Mouse (Mus musculus) embryonic facial prominence, embryonic 10.5 days (tissue): Measurements from ENCODE around the gene Fto. TPM values are rescaled to one million over a fixed set of nuclear protein-coding genes. Genes with fewer than 3 reads are reported as not detected.

Source experiments
- DNase-seq: peaks from one replicate; pipeline ENCODE4 v3.0.0-alpha.2; 2017; ENCODE audit warnings: low spot score
- H3K27ac ChIP-seq: fragments of 300-500 bp; sonication (generic); replicated peaks from 2 replicates; pipeline ENCODE4 v1.5.1; 2016; ENCODE audit warnings: mild to moderate bottlenecking
- H3K27me3 ChIP-seq: fragments of 300-500 bp; sonication (generic); replicated peaks from 2 replicates; pipeline ENCODE4 v1.6.1; 2016; ENCODE audit warnings: low read depth, mild to moderate bottlenecking; ENCODE audit not compliant: poor library complexity, severe bottlenecking
- H3K36me3 ChIP-seq: fragments of 300-500 bp; sonication (generic); replicated peaks from 2 replicates; pipeline ENCODE4 v1.6.1; 2016; ENCODE audit warnings: mild to moderate bottlenecking, moderate library complexity
- H3K4me1 ChIP-seq: fragments of 300-500 bp; sonication (generic); 2 replicates; pipeline ENCODE4 v1.6.1; 2016
- H3K4me3 ChIP-seq: fragments of 300-500 bp; sonication (generic); 2 replicates; pipeline ENCODE4 v1.5.1; 2016; ENCODE audit warnings: mild to moderate bottlenecking, moderate library complexity
- H3K9me3 ChIP-seq: fragments of 300-500 bp; sonication (generic); 2 replicates; pipeline ENCODE4 v1.6.1; 2016; ENCODE audit warnings: mild to moderate bottlenecking
- WGBS: fragments of 180-500 bp; shearing (Covaris S2); methylation state at CpG from one replicate; pipeline ENCODE4 v1.1.7; 2016; 5-methylcytosine and 5-hydroxymethylcytosine counted together
- polyA plus RNA-seq: library from polyadenylated mRNA; unstranded; fragments of >200 nt; fragmentation: Nextera tagmentation; extraction: Ambion mirVana; gene quantifications from 2 replicates; pipeline ENCODE4 v1.2.1, GENCODE M21; 2016

Fto gene
- polyA plus RNA-seq, 1 experiment from 2014 or later: 98.3 TPM

DNA sequence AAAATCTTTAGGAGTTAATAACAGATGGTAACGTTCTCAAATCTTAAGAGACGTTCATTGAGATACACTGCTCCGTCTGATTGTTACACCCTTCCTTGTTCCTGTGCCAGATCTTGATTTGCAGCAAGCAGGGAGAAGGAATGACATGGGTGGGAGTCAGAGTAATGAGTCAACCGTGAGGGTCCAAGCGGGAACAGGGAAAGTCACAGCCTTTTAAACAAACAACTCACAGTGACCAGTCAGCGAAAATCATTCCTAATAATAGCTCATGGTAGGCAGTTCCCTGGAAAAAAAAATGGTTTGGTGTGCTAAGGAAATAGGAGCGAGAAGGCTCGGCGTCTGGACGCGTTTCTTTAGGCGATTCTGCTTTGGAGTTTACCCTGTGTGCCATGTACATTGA lies 208.9 kb downstream of the Fto start:
- WGBS: 75% methylated on average over 12 of the region's 12 CpGs
- Histone ChIP-seq H3K36me3 (no peaks in the 10 kb centered on the region), H3K27ac (no peak overlapping the region), H3K27me3 (peaks cover 87% of the 10 kb centered on the region), H3K9me3 (no peaks in the 10 kb centered on the region), H3K4me1 (peaks cover 72% of the 10 kb centered on the region), H3K4me3 (no peak overlapping the region)
- no peak for DNase-seq

DNA sequence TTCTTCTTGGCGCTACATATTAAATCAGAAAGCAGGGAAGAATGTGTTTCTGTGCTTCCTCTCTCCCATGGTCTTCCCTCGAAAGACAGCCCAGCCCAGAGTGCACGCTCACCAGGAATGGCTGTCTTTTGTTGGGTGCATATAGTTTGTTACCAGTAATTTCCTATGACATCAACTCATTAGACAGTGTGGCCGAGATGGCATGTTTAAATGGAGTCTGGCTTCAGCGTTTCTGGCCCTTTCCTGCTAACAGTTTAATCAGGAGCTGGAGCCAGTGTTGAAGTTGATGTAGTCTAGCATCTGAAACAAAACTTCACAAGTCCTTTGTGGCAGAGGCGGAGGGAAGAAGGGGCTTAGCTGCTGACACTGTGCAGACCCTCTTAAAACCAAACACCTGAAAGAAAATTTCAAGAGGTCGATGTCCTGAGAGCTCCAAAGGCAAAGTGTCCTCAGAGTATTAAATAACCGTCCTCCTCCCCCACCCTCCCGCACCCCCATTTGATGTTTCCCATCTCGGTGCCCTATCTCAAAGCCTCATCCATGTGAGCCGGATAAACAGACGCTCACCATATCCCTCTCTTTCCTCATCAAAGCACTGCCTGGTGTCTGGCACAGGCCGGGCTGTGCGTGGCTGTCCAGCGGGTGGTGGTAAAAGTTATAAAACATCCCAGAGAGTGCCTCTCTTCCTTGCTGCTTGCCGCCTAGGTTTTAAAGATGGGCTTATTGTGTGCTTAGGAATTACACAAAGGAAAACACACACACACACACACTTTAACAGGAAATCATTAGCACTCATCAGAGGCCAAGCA lies 210.9 kb downstream of the Fto start:
- Histone ChIP-seq H3K4me1 (peaks cover 53% of the 10 kb centered on the region), H3K27me3 (peaks cover 88% of the 10 kb centered on the region), H3K9me3 (no peaks in the 10 kb centered on the region), H3K36me3 (no peaks in the 10 kb centered on the region), H3K4me3 (no peak overlapping the region), H3K27ac (peak overlapping the region; percentile 49)
- peak; percentile 49 for DNase-seq
- WGBS: 28% methylated on average over 16 of the region's 16 CpGs

DNA sequence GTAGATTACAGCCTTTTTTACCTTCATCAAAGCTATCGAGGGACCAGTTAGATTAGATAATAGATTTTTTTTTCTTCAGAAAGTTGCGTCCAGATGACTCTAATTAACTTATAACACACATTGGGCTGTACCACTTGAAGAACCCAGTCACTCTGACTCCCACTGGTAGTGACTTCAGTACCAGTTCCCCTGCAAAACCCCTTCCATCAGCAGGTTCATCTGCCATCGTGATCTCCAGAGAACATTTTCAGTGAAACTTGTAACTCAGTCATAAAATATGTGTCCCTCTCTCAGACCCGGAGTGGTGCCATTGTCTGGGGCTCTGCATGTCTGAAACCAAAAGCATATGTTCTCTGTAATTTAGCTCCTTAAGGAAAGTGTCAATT lies 211.5 kb downstream of the Fto start:
- DNase-seq: no peak
- no peaks in the 10 kb centered on the region for H3K36me3 ChIP-seq
- peak overlapping the region; percentile 49 for H3K27ac ChIP-seq
- H3K9me3 ChIP-seq: no peaks in the 10 kb centered on the region
- peaks cover 88% of the 10 kb centered on the region for H3K27me3 ChIP-seq
- H3K4me1 ChIP-seq: peaks cover 52% of the 10 kb centered on the region
- 14% methylated on average over 4 of the region's 4 CpGs for WGBS
- H3K4me3 ChIP-seq: no peak overlapping the region

DNA sequence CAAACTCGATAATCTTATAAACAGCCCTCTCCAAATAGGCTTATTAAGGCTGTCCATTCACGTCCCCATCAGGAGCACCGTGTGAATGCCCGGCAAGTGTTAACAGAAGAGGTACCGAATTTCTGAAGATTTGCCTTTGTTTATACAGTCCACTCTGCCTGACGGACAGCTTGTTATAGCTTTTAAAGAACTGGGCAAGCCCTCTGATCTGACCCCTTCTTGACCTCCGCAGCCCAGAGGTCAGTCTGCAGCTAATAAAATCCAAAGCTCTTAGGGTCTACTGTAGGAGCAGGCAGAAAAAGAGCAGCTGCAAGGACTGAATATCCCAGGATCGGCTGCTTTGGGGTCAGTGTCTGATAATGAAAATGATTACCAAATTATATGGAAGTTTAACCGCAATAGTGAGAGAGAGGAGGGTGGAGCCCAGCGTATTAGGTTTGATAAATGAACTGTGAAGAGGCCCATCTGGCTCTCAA lies 212.1 kb downstream of the Fto start:
- Histone ChIP-seq H3K27ac (no peak overlapping the region), H3K4me3 (0 out of 2 replicates have a peak overlapping the region, but pooled peaks have one; percentile 11), H3K27me3 (peaks cover 88% of the 10 kb centered on the region), H3K9me3 (no peaks in the 10 kb centered on the region), H3K36me3 (no peaks in the 10 kb centered on the region), H3K4me1 (peaks cover 52% of the 10 kb centered on the region)
- WGBS: 6% methylated on average over 10 of the region's 10 CpGs
- peak; percentile 72 for DNase-seq

DNA sequence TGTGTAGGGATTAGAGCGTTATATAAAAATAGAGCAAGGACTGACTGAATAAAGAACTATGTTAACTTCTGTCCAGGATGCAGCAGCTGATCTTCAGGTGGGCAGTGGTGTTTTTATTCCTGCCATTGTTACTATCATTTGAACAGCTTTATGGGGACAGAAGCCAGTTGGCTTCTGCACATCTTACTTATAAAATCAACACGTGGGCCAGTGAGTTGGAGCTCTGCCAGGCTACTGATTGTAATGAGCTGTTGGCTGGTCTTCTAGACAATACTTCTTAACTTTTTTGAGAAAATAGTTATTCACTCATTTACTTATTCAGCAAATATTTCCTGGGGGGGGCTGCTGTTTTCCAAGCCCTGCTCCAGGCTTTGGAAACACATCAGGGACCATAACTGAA lies 215.6 kb downstream of the Fto start:
- Histone ChIP-seq H3K27me3 (peaks cover 83% of the 10 kb centered on the region), H3K4me3 (no peak overlapping the region), H3K36me3 (no peaks in the 10 kb centered on the region), H3K27ac (no peak overlapping the region), H3K4me1 (peaks cover 60% of the 10 kb centered on the region), H3K9me3 (no peaks in the 10 kb centered on the region)
- no peak for DNase-seq
- 91% methylated on average over 2 of the region's 2 CpGs for WGBS

DNA sequence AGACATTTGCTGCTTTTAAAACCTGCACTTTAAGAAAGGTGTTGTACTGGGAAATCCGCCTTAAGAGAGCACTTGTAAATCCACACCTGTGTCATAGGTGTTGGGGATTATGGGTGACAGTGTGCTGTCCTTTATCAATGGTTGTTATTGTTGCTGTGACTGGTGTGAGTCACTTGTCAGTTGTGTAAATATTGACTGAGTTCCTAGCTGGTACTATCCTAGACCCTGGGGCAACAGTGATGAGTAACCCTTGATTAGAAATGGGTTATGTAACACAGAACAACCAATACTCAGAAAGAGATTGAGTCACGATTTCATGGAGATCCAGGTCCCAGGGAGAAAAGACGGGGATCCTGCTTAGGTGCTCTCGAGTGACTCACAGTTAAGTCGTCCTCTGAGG lies 216.4 kb downstream of the Fto start:
- no peak for DNase-seq
- peaks cover 57% of the 10 kb centered on the region for H3K4me1 ChIP-seq
- WGBS: 86% methylated on average over 5 of the region's 5 CpGs
- no peaks in the 10 kb centered on the region for H3K9me3 ChIP-seq
- no peaks in the 10 kb centered on the region for H3K36me3 ChIP-seq
- H3K4me3 ChIP-seq: no peak overlapping the region
- peaks cover 83% of the 10 kb centered on the region for H3K27me3 ChIP-seq
- H3K27ac ChIP-seq: no peak overlapping the region

DNA sequence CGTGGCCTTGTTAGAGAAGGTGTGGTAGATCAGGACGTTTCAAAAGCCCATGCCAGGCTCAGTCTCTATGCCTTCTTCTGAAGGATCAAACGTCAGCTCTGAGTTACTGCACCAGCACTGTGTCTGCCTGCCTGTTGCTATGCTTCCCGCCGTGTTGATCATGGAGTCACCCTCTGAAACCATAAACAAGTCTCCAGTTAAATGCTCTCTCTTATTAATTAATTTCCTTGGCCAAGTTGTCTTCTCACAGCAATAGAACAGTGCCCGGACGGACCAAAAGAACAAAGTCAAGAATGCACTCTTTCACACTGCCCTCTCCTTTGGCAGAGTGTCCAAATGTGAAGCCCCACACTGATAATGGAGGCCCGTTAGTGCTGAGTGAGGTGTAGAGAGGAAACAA lies 217.3 kb downstream of the Fto start:
- H3K36me3 ChIP-seq: no peaks in the 10 kb centered on the region
- peaks cover 47% of the 10 kb centered on the region for H3K4me1 ChIP-seq
- WGBS: 87% methylated on average over 8 of the region's 8 CpGs
- DNase-seq: no peak
- no peaks in the 10 kb centered on the region for H3K9me3 ChIP-seq
- H3K27ac ChIP-seq: no peak overlapping the region
- H3K4me3 ChIP-seq: no peak overlapping the region
- H3K27me3 ChIP-seq: peaks cover 91% of the 10 kb centered on the region

DNA sequence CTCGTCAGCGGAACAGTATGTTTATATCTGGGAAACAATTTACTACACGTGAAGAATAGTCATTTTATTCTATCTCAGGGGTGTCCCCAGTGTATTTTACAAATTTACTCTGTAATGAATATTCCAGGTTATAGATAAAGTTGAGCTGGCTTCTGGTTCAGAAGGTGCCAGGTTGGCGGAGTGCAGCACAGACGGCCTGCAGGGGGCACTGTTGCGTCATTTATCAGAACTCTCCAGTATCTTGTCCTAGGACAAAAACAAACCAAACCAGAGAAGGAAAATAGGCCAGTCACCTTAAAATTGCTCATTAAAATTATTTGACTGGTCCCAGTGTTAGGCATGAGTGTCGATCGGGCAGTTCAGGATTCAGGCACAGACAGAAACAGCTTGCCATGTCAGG lies 218.6 kb downstream of the Fto start:
- Histone ChIP-seq H3K9me3 (no peaks in the 10 kb centered on the region), H3K36me3 (no peaks in the 10 kb centered on the region), H3K4me3 (no peak overlapping the region), H3K27me3 (peaks cover 93% of the 10 kb centered on the region), H3K4me1 (peaks cover 37% of the 10 kb centered on the region), H3K27ac (no peak overlapping the region)
- peak; percentile 85 for DNase-seq
- WGBS: 23% methylated on average over 8 of the region's 8 CpGs

DNA sequence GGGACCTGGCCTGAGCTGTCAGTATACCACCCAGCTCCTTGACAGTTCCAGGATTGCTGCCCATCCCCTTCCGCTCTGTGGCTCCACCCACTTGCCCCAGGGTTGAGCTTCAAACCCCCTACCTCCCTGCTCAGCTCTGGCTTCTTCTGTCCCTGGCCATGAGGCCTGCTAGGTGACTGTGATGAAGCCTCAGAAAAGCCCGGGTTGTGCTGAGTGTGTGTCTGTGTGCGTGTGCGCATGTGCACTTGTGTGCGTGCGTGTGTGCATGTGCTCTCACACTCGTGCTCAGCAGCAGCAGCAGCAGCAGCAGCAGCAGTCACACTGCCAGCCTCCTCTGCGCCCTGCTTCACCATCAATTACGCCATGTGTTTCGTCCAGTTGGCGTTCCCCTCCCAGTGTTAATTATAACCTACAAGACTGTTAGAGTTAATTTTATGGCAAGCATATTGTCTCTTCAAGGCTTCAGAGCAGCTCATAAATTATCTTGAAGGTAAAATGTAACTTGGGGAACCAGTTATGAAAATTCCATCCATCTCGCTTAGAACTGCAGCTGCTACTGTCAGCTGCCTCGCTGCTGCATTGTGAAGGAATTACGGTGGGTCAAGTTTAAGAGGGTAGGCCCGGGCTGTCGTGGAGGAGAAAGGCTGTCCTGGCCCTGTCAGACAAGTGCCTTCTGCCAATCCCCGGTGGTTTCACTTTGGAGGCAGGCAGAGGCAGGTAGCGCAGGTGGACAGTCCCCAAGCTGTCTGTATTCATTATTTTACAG lies 219.5 kb downstream of the Fto start:
- H3K4me1 ChIP-seq: peaks cover 41% of the 10 kb centered on the region
- no peaks in the 10 kb centered on the region for H3K36me3 ChIP-seq
- H3K27me3 ChIP-seq: peaks cover 84% of the 10 kb centered on the region
- no peak for DNase-seq
- H3K9me3 ChIP-seq: no peaks in the 10 kb centered on the region
- H3K27ac ChIP-seq: peak overlapping the region; percentile 40; the same call in 1 of the 2 replicates
- 72% methylated on average over 18 of the region's 18 CpGs for WGBS
- H3K4me3 ChIP-seq: no peak overlapping the region

DNA sequence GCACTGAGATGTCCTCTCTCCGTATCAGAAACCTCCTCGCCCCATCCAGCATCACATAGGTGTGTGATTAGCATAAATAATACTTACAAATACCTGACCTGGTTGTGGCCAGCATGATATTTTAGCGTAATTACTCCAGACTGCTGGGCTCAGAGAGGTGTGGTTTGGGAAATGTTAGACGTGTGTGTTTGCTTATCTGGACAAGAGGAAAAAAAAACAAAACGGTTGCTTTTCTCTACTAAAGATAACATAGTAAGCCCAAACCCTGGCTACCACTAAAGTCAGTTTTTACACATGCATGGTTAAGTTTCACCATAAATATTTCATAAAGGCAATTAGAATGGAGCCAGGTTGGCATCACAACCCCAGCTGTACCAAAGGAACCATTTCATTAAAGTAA lies 221.4 kb downstream of the Fto start:
- H3K4me1 ChIP-seq: peaks cover 58% of the 10 kb centered on the region
- no peak overlapping the region for H3K27ac ChIP-seq
- no peaks in the 10 kb centered on the region for H3K36me3 ChIP-seq
- peaks cover 65% of the 10 kb centered on the region for H3K27me3 ChIP-seq
- no peaks in the 10 kb centered on the region for H3K9me3 ChIP-seq
- no peak for DNase-seq
- H3K4me3 ChIP-seq: no peak overlapping the region
- WGBS: 72% methylated on average over 5 of the region's 5 CpGs

DNA sequence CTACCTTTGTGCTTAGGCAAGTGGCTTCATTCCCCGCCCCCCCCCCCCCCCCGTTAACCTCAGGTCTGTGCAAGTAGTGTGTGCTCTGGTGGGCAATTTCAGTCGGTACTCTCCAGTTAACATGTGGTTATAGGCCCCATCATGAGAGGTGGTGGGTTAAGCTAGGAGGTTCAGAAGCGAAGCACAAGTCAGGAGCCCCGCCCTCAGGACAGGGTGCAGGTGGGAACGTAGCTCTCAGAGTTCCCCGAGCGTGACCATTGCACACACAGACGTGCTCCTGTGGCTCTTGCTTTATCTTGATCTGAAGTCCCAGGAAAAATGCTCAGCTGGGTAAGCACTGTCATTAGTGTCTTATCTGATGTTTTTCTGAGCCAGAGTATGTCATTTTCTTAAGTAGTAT lies 224.8 kb downstream of the Fto start:
- Histone ChIP-seq H3K36me3 (0 out of 2 replicates have a peak, but pooled peaks cover 6% of the 10 kb centered on the region), H3K4me3 (no peak overlapping the region), H3K4me1 (peaks cover 39% of the 10 kb centered on the region), H3K27ac (no peak overlapping the region), H3K9me3 (no peaks in the 10 kb centered on the region), H3K27me3 (peaks cover 37% of the 10 kb centered on the region)
- WGBS: 74% methylated on average over 9 of the region's 9 CpGs
- DNase-seq: no peak

DNA sequence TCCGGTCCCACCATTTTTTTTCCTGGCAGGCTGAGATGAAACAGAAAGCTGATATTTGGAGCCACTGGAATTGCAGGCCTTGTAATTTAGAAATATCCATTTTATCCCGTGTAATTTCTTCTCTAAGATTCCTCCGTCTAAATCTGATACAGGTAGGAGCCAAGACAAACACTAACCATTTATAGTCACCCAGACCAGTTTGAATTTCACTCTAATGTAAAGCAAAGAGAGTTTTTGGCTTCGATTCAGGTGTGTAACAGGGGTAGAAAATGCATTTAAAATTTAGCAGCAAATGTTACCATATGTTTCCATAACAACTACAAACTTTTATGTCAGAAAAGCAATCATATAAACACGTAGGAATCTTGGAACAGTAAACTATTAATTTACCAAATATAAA lies 225.6 kb downstream of the Fto start:
- 79% methylated on average over 5 of the region's 5 CpGs for WGBS

DNA sequence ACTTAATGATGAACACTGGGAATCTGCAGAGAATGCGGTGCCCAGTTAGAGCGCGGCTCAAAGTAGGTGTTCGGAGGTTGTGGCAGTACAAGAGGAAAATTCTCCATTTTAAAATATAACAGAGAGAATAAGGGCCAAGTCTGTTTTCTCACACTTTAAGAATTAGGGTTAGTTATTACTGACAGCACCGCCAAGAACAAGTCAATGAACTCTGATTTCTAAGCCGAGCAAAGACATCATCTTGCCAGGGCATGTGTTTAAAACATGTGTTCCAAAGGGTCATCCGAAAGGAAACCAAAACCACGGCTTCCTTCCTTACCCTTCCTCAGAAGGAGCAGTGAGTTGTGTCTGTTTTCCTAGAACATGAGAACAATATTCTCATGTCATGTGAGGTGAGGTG lies 226.3 kb downstream of the Fto start:
- Histone ChIP-seq H3K4me1 (peaks cover 34% of the 10 kb centered on the region), H3K27ac (no peak overlapping the region), H3K27me3 (peaks cover 22% of the 10 kb centered on the region), H3K9me3 (no peaks in the 10 kb centered on the region), H3K36me3 (0 out of 2 replicates have a peak, but pooled peaks cover 6% of the 10 kb centered on the region), H3K4me3 (no peak overlapping the region)
- 89% methylated on average over 8 of the region's 8 CpGs for WGBS
- DNase-seq: no peak

More for the DNA sequence above, 225.6 kb downstream of the Fto start:
- no peak overlapping the region for H3K4me3 ChIP-seq
- DNase-seq: no peak
- H3K36me3 ChIP-seq: 0 out of 2 replicates have a peak, but pooled peaks cover 6% of the 10 kb centered on the region
- H3K4me1 ChIP-seq: peaks cover 32% of the 10 kb centered on the region
- H3K27me3 ChIP-seq: peaks cover 29% of the 10 kb centered on the region
- H3K9me3 ChIP-seq: no peaks in the 10 kb centered on the region
- H3K27ac ChIP-seq: no peak overlapping the region
